Mouse (Mus musculus) ES-E14 (cell line): ENCODE measurements around the gene H2-T23.
"Not testable (repeated sequence)": the region's sequence is repeated elsewhere in the genome, so short reads cannot be mapped to it uniquely, and the experiment has no call there.

Experiments used
- CHD2 ChIP-seq: IDR thresholded peaks from 2 replicates; pipeline ENCODE4 v1.6.1; 2014; ENCODE audit warnings: mild to moderate bottlenecking, low read depth, low read length, inconsistent platforms
- HCFC1 ChIP-seq: IDR thresholded peaks from 2 replicates; pipeline ENCODE4 v1.6.1; 2012; ENCODE audit warnings: low read length, inconsistent platforms, borderline replicate concordance; ENCODE audit not compliant: insufficient read depth
- MAFK ChIP-seq: IDR thresholded peaks from 2 replicates; pipeline ENCODE4 v1.6.1; 2014; ENCODE audit warnings: mild to moderate bottlenecking, low read depth, low read length, inconsistent platforms; ENCODE audit not compliant: insufficient read depth
- ZC3H11A ChIP-seq: IDR thresholded peaks from 2 replicates; pipeline ENCODE4 v1.6.1; 2012; ENCODE audit warnings: low read depth, mild to moderate bottlenecking, inconsistent platforms, low read length, borderline replicate concordance
- ZNF384 ChIP-seq: IDR thresholded peaks from 2 replicates; pipeline ENCODE4 v1.6.1; 2012; ENCODE audit warnings: low read depth, low read length, inconsistent platforms

- not testable (repeated sequence) for TF ChIP-seq MAFK, ZC3H11A, CHD2, HCFC1, ZNF384
Measured at GRCm38 (mm10) chr17:36035010-36035638, 2.5 kb upstream of the H2-T23 start.
